Mouse (Mus musculus) heart, postnatal 0 days (tissue): Measurements from ENCODE around the gene Tcap.

Experiments used
- CTCF ChIP-seq: IDR thresholded peaks from 2 replicates; pipeline ENCODE4 v1.5.1; 2016; ENCODE audit warnings: antibody characterized with exemption, control low read depth, low read depth
- EP300 ChIP-seq: IDR thresholded peaks from 2 replicates; pipeline ENCODE4 v1.6.1; 2016; ENCODE audit warnings: antibody characterized with exemption, low read depth

GRCm38 (mm10) chr11:98354445-98354844 is 29.2 kb upstream of the Tcap start:
- TF ChIP-seq EP300 (no peak), CTCF (no peak)
